8 mouse cellular contexts compared by ENCODE assay signal in genomic region chr12:20920653-20921397, GRCm38 (mm10).
DNase-seq lines count a peak whose midpoint lies in the region; ATAC-seq and TF ChIP-seq lines count a peak whose summit lies in the region.
"Not testable (repeated sequence)": the region's sequence is repeated elsewhere in the genome, so short reads cannot be mapped to it uniquely, and the experiment has no call there.

No protein-coding gene starts in this region.

- DNase-seq in cerebellum, adult 11 months, result peak; percentile 23
- DNase-seq in forebrain, embryonic 14.5 days (ENCODE audit: low spot score), result peak; percentile 74
- DNase-seq in heart, postnatal 14 days, result peak; percentile 77 to 78
- peak; percentile 52 to 77 for DNase-seq in kidney, postnatal 36 days
- peak; percentile 77 for DNase-seq in liver, postnatal 0 days
- DNase-seq in stomach, postnatal 0 days (ENCODE audit: low spot score), result peak; percentile 83

- peak overlapping the region; percentile 42 for H3K4me2 ChIP-seq in forebrain, embryonic 14.5 days (ENCODE audit: low read length)
- H3K4me2 ChIP-seq in liver, postnatal 0 days (ENCODE audit: low read depth, low read length), result peak overlapping the region; percentile 69
- H3K4me2 ChIP-seq in neural tube, embryonic 14.5 days (ENCODE audit: low read depth, low read length), result peak overlapping the region; percentile 33; the same call in 1 of the 2 replicates
- H3K4me2 ChIP-seq in stomach, postnatal 0 days (replicated peaks; ENCODE audit: low read depth), result peak overlapping the region; percentile 60

- not testable (repeated sequence) for TF ChIP-seq EP300 in liver, postnatal 0 days (IDR thresholded peaks at IDR 0.05; ENCODE audit: low read depth); stomach, postnatal 0 days (optimal IDR thresholded peaks at IDR 0.05)

- peak overlapping the region; percentile 90 for H3K9ac ChIP-seq in forebrain, embryonic 14.5 days (ENCODE audit: low read length)
- H3K9ac ChIP-seq in liver, postnatal 0 days (replicated peaks), result peak overlapping the region; percentile 73
- peak overlapping the region; percentile 91 for H3K9ac ChIP-seq in neural tube, embryonic 14.5 days (replicated peaks; ENCODE audit: low read depth, low read length)
- H3K9ac ChIP-seq in stomach, postnatal 0 days (ENCODE audit: low read length), result peak overlapping the region; percentile 84

- not testable (repeated sequence) for H3K4me1 ChIP-seq in forebrain, embryonic 14.5 days (ENCODE audit: control insufficient read depth, insufficient read depth, low read length); liver, postnatal 0 days (ENCODE audit: insufficient read depth); neural tube, embryonic 14.5 days (ENCODE audit: control insufficient read depth, insufficient read depth, low read length); stomach, postnatal 0 days (replicated peaks; ENCODE audit: control insufficient read depth, insufficient read depth)

- not testable (repeated sequence) for H3K9me3 ChIP-seq in forebrain, embryonic 14.5 days (replicated peaks; ENCODE audit: control insufficient read depth, low read length); liver, postnatal 0 days (ENCODE audit: low read length); neural tube, embryonic 14.5 days (ENCODE audit: control insufficient read depth, low read length); stomach, postnatal 0 days (ENCODE audit: control insufficient read depth, low read length)

- TF ChIP-seq CTCF in liver, postnatal 0 days (IDR thresholded peaks at IDR 0.05; ENCODE audit: low read depth); stomach, postnatal 0 days (IDR thresholded peaks at IDR 0.05; ENCODE audit: low read depth): not testable (repeated sequence)

- H3K36me3 ChIP-seq in forebrain, embryonic 14.5 days (ENCODE audit: control insufficient read depth, insufficient read depth, low read length); liver, postnatal 0 days (replicated peaks; ENCODE audit: insufficient read depth, low read length); neural tube, embryonic 14.5 days (ENCODE audit: control insufficient read depth, insufficient read depth, low read length); stomach, postnatal 0 days (ENCODE audit: control insufficient read depth, insufficient read depth, low read length): not testable (repeated sequence)

- peak overlapping the region; percentile 66 for H3K4me3 ChIP-seq in forebrain, embryonic 14.5 days (ENCODE audit: low read depth, low read length)
- H3K4me3 ChIP-seq in liver, postnatal 0 days (ENCODE audit: low read depth, low read length), result peak overlapping the region; percentile 68
- H3K4me3 ChIP-seq in neural tube, embryonic 14.5 days (ENCODE audit: low read depth, low read length), result peak overlapping the region; percentile 66
- H3K4me3 ChIP-seq in stomach, postnatal 0 days (ENCODE audit: low read depth, low read length), result peak overlapping the region; percentile 75

- H3K27ac ChIP-seq in forebrain, embryonic 14.5 days (ENCODE audit: low read depth, low read length), result peak overlapping the region; percentile 89
- peak overlapping the region; percentile 65 for H3K27ac ChIP-seq in liver, postnatal 0 days (ENCODE audit: low read depth)
- H3K27ac ChIP-seq in neural tube, embryonic 14.5 days (ENCODE audit: low read depth, low read length), result peak overlapping the region; percentile 83
- peak overlapping the region; percentile 74 for H3K27ac ChIP-seq in stomach, postnatal 0 days (replicated peaks)

- peak; percentile 97 for ATAC-seq in CD4-positive, CD25-positive, alpha-beta regulatory T cell, adult 4 months
- peak; percentile 100 for ATAC-seq in forebrain, embryonic 14.5 days
- peak; percentile 99 for ATAC-seq in liver, postnatal 0 days
- ATAC-seq in neural tube, embryonic 14.5 days (ENCODE audit: low read depth), result peak; percentile 100
- ATAC-seq in stomach, postnatal 0 days (ENCODE audit: low FRiP score, low TSS enrichment), result peak; percentile 100

- not testable (repeated sequence) for H3K27me3 ChIP-seq in forebrain, embryonic 14.5 days (replicated peaks; ENCODE audit: control insufficient read depth, insufficient read depth, low read length); liver, postnatal 0 days (ENCODE audit: insufficient read depth, low read length); neural tube, embryonic 14.5 days (ENCODE audit: control insufficient read depth, insufficient read depth, low read length); stomach, postnatal 0 days (ENCODE audit: control insufficient read depth, insufficient read depth, low read length)

- whole genome bisulfite sequencing in forebrain, embryonic 14.5 days, result under 1% methylated on average over 77 of the region's 87 CpGs
- WGBS in liver, postnatal 0 days (ENCODE audit: insufficient replicate concordance), result under 1% methylated on average over 76 of the region's 87 CpGs
- under 1% methylated on average over 72 of the region's 87 CpGs for WGBS in neural tube, embryonic 14.5 days
- WGBS in stomach, postnatal 0 days, result 0% methylated on average over 54 of the region's 87 CpGs

- intact Hi-C loops in heart, postnatal 14 days (cut with DNase I), result not testable (repeated sequence)

Comparison
In these comparisons a context has a peak if more than half of its experiments do, and no peak if none do; other contexts are left out.
1. Peak in every context shown above with its lines: DNase-seq, ATAC-seq, H3K4me3 ChIP-seq and H3K27ac ChIP-seq.
2. DNase-seq: peak in every context shown above with its lines; median percentile 83 in stomach, postnatal 0 days; 78 in heart, postnatal 14 days; 77 in liver, postnatal 0 days; 74 in forebrain, embryonic 14.5 days; 64 in kidney, postnatal 36 days; 23 in cerebellum, adult 11 months.